22 mouse cellular contexts compared by ENCODE assay signal in the genomic region with DNA sequence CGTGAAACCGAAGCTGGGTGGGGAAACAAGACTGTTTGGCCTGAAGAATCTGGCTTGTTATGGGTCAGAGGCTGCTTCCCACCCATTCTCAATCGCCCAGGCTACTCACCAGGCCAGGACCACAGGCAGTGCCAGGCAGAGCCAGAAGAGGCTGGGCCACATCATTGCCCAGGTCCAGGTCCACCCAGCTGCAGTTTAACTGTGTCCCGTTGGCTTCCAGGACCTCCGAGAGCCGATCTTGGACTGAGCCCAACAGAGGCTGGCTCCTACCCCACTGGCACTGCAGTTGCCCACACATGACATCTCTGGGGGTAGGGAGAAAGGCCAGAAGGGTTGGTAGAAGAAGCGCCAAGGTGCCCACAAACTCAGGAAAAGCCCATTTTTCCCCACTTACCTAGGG. TPM values are rescaled to one million over a fixed set of nuclear protein-coding genes. Genes with fewer than 3 reads are reported as not detected.
A peak's percentile ranks its signal among the peaks of the same experiment; 100 is the strongest.
DNase-seq lines count a peak whose midpoint lies in the region; ATAC-seq lines count a peak whose summit lies in the region.
"Had no signal": no experiment of that assay in that cellular context is flagged by ENCODE, and none has a peak within 500 bp of the region (broad histone marks: within the 10 kb centered on the region; RNA-seq: fewer than 3 reads in every experiment).

No protein-coding gene starts in this region.

- H3K4me1 ChIP-seq in forebrain, embryonic 12.5 days: peaks cover 26% of the 10 kb centered on the region
- peaks cover 31% of the 10 kb centered on the region for H3K4me1 ChIP-seq in forebrain, embryonic 15.5 days
- peaks cover 37% of the 10 kb centered on the region for H3K4me1 ChIP-seq in kidney, embryonic 15.5 days

- peak; percentile 47 for DNase-seq in kidney, adult 11 months
- peak; percentile 52 for DNase-seq in kidney, adult 9 months
- DNase-seq in kidney, postnatal 14 days: no peak
- peak; percentile 25 for DNase-seq in brain, adult 2 months (ENCODE audit: low read depth, low spot score)
- DNase-seq: adrenal gland, postnatal 14 days; cerebellum, adult 18-20 months; cerebellum, adult 9-11 months; embryo, embryonic 11 days; gastrocnemius, adult 2 months; gastrocnemius, postnatal 25 days; heart, postnatal 36 days had no signal

- ATAC-seq in forebrain, embryonic 12.5 days (ENCODE audit: low FRiP score): no peak
- ATAC-seq in forebrain, embryonic 15.5 days (replicated peaks): no peak
- no peak for ATAC-seq in kidney, embryonic 15.5 days (replicated peaks; ENCODE audit: low FRiP score)
- ATAC-seq: activated CD4-positive, CD25-positive, alpha-beta regulatory T cell, adult 4 months; forebrain, embryonic 13.5 days; Patski had no signal

- WGBS in forebrain, embryonic 12.5 days: 88% methylated on average over 7 of the region's 7 CpGs
- 87% methylated on average over 7 of the region's 7 CpGs for WGBS in forebrain, embryonic 15.5 days
- 83% methylated on average over 7 of the region's 7 CpGs for WGBS in kidney, embryonic 15.5 days

- H3K27me3 ChIP-seq in forebrain, embryonic 12.5 days: peaks cover 6% of the 10 kb centered on the region
- H3K27me3 ChIP-seq in forebrain, embryonic 15.5 days: no peaks in the 10 kb centered on the region
- H3K27me3 ChIP-seq in kidney, embryonic 15.5 days: no peaks in the 10 kb centered on the region
- H3K27me3 ChIP-seq: CH12.LX, Patski had no signal

- no peaks in the 10 kb centered on the region; the same call in 1 of the 2 replicates for H3K36me3 ChIP-seq in forebrain, embryonic 12.5 days (replicated peaks)
- H3K36me3 ChIP-seq in forebrain, embryonic 15.5 days: peaks cover 3% of the 10 kb centered on the region; the same call in 1 of the 2 replicates
- peaks cover 58% of the 10 kb centered on the region for H3K36me3 ChIP-seq in kidney, embryonic 15.5 days

- H3K9ac ChIP-seq in forebrain, embryonic 12.5 days: peak overlapping the region; percentile 13; the same call in 1 of the 2 replicates
- no peak overlapping the region for H3K9ac ChIP-seq in forebrain, embryonic 15.5 days (replicated peaks)
- no peak overlapping the region for H3K9ac ChIP-seq in kidney, embryonic 15.5 days
- H3K9ac ChIP-seq: embryonic facial prominence, embryonic 12.5 days; forebrain, embryonic 13.5 days; heart, embryonic 12.5 days; hindbrain, embryonic 14.5 days had no signal

- no peak overlapping the region for H3K4me2 ChIP-seq in forebrain, embryonic 12.5 days
- no peak overlapping the region for H3K4me2 ChIP-seq in forebrain, embryonic 15.5 days (replicated peaks)
- H3K4me2 ChIP-seq in kidney, embryonic 15.5 days: no peak overlapping the region
- H3K4me2 ChIP-seq: embryonic facial prominence, embryonic 12.5 days; forebrain, embryonic 13.5 days; heart, embryonic 12.5 days; hindbrain, embryonic 14.5 days had no signal

- H3K9me3 ChIP-seq in forebrain, embryonic 12.5 days: no peaks in the 10 kb centered on the region
- H3K9me3 ChIP-seq in forebrain, embryonic 15.5 days: no peaks in the 10 kb centered on the region
- no peaks in the 10 kb centered on the region for H3K9me3 ChIP-seq in kidney, embryonic 15.5 days (replicated peaks)
- H3K9me3 ChIP-seq: embryonic facial prominence, embryonic 12.5 days; forebrain, embryonic 13.5 days; heart, embryonic 12.5 days had no signal

- H3K27ac ChIP-seq in forebrain, embryonic 12.5 days: no peak overlapping the region
- no peak overlapping the region for H3K27ac ChIP-seq in forebrain, embryonic 15.5 days (replicated peaks)
- no peak overlapping the region for H3K27ac ChIP-seq in kidney, embryonic 15.5 days
- H3K27ac ChIP-seq: embryonic facial prominence, embryonic 12.5 days; forebrain, embryonic 13.5 days; gastrocnemius, adult 2 months; hindbrain, embryonic 14.5 days had no signal

- H3K4me3 ChIP-seq in forebrain, embryonic 12.5 days (replicated peaks): no peak overlapping the region
- H3K4me3 ChIP-seq in forebrain, embryonic 15.5 days: no peak overlapping the region
- no peak overlapping the region for H3K4me3 ChIP-seq in kidney, embryonic 15.5 days (replicated peaks)
- H3K4me3 ChIP-seq: embryonic facial prominence, embryonic 12.5 days; forebrain, embryonic 13.5 days; gastrocnemius, adult 2 months; heart, embryonic 12.5 days had no signal

RNA-seq across cellular contexts. Expression of a gene that starts 5.5 kb away (rescaled TPM):
- polyA plus RNA-seq in forebrain, embryonic 12.5 days (2016; fragmentation: Nextera tagmentation; extraction: Ambion mirVana): 17.1 and 20.0 TPM in 2 replicates
- polyA plus RNA-seq in forebrain, embryonic 15.5 days (2015; fragmentation: Nextera tagmentation; extraction: Ambion mirVana): 14.4 and 15.7 TPM in 2 replicates
- 29.8 and 31.5 TPM in 2 replicates for polyA plus RNA-seq in kidney, embryonic 15.5 days (2015; fragmentation: Nextera tagmentation; extraction: Ambion mirVana)

RNA-seq across cellular contexts. Expression of a gene that starts 6.5 kb away (rescaled TPM):
- 22.7 and 28.2 TPM in 2 replicates for polyA plus RNA-seq in forebrain, embryonic 12.5 days (2016; fragmentation: Nextera tagmentation; extraction: Ambion mirVana)
- polyA plus RNA-seq in forebrain, embryonic 15.5 days (2015; fragmentation: Nextera tagmentation; extraction: Ambion mirVana): 32.9 and 34.0 TPM in 2 replicates
- polyA plus RNA-seq in kidney, embryonic 15.5 days (2015; fragmentation: Nextera tagmentation; extraction: Ambion mirVana): 73.4 and 84.3 TPM in 2 replicates

RNA-seq across cellular contexts. Expression of a gene that starts 18.5 kb away (rescaled TPM):
- 0.13 and 0.22 TPM in 2 replicates for polyA plus RNA-seq in forebrain, embryonic 12.5 days (2016; fragmentation: Nextera tagmentation; extraction: Ambion mirVana)
- 0.11 and 0.13 TPM in 2 replicates for polyA plus RNA-seq in forebrain, embryonic 15.5 days (2015; fragmentation: Nextera tagmentation; extraction: Ambion mirVana)
- polyA plus RNA-seq in kidney, embryonic 15.5 days (2015; fragmentation: Nextera tagmentation; extraction: Ambion mirVana): 0.34 and 0.35 TPM in 2 replicates
- polyA plus RNA-seq: heart, embryonic 12.5 days; heart, embryonic 16.5 days had no signal

RNA-seq across cellular contexts. Expression of a gene that starts 20.5 kb away (rescaled TPM):
- polyA plus RNA-seq in forebrain, embryonic 12.5 days (2016; fragmentation: Nextera tagmentation; extraction: Ambion mirVana): 11.9 and 14.9 TPM in 2 replicates
- polyA plus RNA-seq in forebrain, embryonic 15.5 days (2015; fragmentation: Nextera tagmentation; extraction: Ambion mirVana): 41.0 and 42.5 TPM in 2 replicates
- polyA plus RNA-seq in kidney, embryonic 15.5 days (2015; fragmentation: Nextera tagmentation; extraction: Ambion mirVana): 9.3 and 11.9 TPM in 2 replicates
- polyA plus RNA-seq: activated CD4-positive, CD25-positive, alpha-beta regulatory T cell, adult 4 months had no signal

RNA-seq across cellular contexts. Expression of a gene that starts 21.8 kb away (rescaled TPM):
- 0.36 and 0.54 TPM in 2 replicates for polyA plus RNA-seq in forebrain, embryonic 12.5 days (2016; fragmentation: Nextera tagmentation; extraction: Ambion mirVana)
- polyA plus RNA-seq in forebrain, embryonic 15.5 days (2015; fragmentation: Nextera tagmentation; extraction: Ambion mirVana): 0.51 and 0.89 TPM in 2 replicates
- 1.9 and 2.5 TPM in 2 replicates for polyA plus RNA-seq in kidney, embryonic 15.5 days (2015; fragmentation: Nextera tagmentation; extraction: Ambion mirVana)
